Mouse (Mus musculus) limb, embryonic 15.5 days (tissue): ENCODE measurements around the gene Dpp6. TPM values are rescaled to one million over a fixed set of nuclear protein-coding genes. Genes with fewer than 3 reads are reported as not detected.

ENCODE experiments used
- ATAC-seq: fragments of 200-750 bp; cut with Nextera tagmentation; 2 replicates; pipeline ENCODE4 v1.8.0; 2017; ENCODE audit warnings: low read depth, moderate TSS enrichment; ENCODE audit not compliant: insufficient number of reproducible peaks, low FRiP score, low TSS enrichment
- H3K27ac ChIP-seq: fragments of 300-500 bp; sonication (generic); 2 replicates; pipeline ENCODE4 v1.5.1; 2015; ENCODE audit warnings: moderate library complexity, mild to moderate bottlenecking, inconsistent platforms
- H3K27me3 ChIP-seq: fragments of 300-500 bp; sonication (generic); 2 replicates; pipeline ENCODE4 v1.6.1; 2015; ENCODE audit warnings: inconsistent platforms
- H3K36me3 ChIP-seq: fragments of 300-500 bp; sonication (generic); 2 replicates; pipeline ENCODE4 v1.6.1; 2015; ENCODE audit warnings: inconsistent platforms
- H3K4me1 ChIP-seq: fragments of 300-500 bp; sonication (generic); 2 replicates; pipeline ENCODE4 v1.6.1; 2015; ENCODE audit warnings: inconsistent platforms
- H3K4me2 ChIP-seq: fragments of 300-500 bp; sonication (generic); 2 replicates; pipeline ENCODE4 v1.6.1; 2015; ENCODE audit warnings: mild to moderate bottlenecking, inconsistent platforms
- H3K4me3 ChIP-seq: fragments of 300-500 bp; sonication (generic); 2 replicates; pipeline ENCODE4 v1.5.1; 2015; ENCODE audit warnings: mild to moderate bottlenecking, inconsistent platforms
- H3K9ac ChIP-seq: fragments of 300-500 bp; sonication (generic); 2 replicates; pipeline ENCODE4 v1.6.1; 2015; ENCODE audit warnings: inconsistent platforms
- H3K9me3 ChIP-seq: fragments of 300-500 bp; sonication (generic); 2 replicates; pipeline ENCODE4 v1.6.1; 2016; ENCODE audit warnings: inconsistent platforms
- WGBS: fragments of 180-500 bp; shearing (Covaris S2); methylation state at CpG from one replicate; pipeline ENCODE4 v1.1.7; 2015; 5-methylcytosine and 5-hydroxymethylcytosine counted together
- polyA plus RNA-seq: library from polyadenylated mRNA; unstranded; fragments of >200 nt; fragmentation: Nextera tagmentation; extraction: Ambion mirVana; gene quantifications from 2 replicates; pipeline ENCODE4 v1.2.1, GENCODE M21; 2015

Dpp6 gene
- polyA plus RNA-seq, 1 experiment from 2014 or later: 1.9 TPM

GRCm38 (mm10) chr5:27271336-27271735 is 454.3 kb downstream of the Dpp6 start:
- Histone ChIP-seq H3K27ac (no peak overlapping the region), H3K36me3 (no peaks in the 10 kb centered on the region), H3K9ac (no peak overlapping the region), H3K4me2 (no peak overlapping the region), H3K4me1 (no peaks in the 10 kb centered on the region), H3K4me3 (no peak overlapping the region), H3K27me3 (no peaks in the 10 kb centered on the region), H3K9me3 (no peaks in the 10 kb centered on the region)
- ATAC-seq: no peak
- 74% methylated on average over 4 of the region's 4 CpGs for WGBS

- ATAC-seq: no peak; the same call in 1 of the 2 replicates
- WGBS: 72% methylated on average over 8 of the region's 8 CpGs
- H3K27ac ChIP-seq: no peak overlapping the region
Observed at GRCm38 (mm10) chr5:27274781-27275395, 457.9 kb downstream of the Dpp6 start.

DNA sequence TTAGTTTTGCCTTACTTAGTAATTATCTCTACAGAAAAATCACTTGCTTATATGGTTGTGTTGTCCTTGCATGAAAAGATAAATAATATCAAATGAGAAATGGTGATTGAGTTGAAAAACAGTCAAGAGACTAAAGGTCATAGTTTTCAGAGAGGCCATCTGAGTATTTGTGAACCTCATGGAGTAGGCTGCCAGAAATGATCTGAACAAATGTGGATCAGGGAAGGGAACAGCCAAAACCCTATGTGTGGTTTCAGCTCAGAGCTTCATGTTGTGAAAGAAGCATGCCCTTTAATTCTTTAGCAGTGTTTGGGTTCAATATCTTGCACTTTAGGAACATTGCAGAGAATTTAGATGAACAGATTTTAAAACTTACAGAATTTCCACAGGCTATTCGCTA is 458.9 kb downstream of the Dpp6 start:
- Histone ChIP-seq H3K27me3 (no peaks in the 10 kb centered on the region), H3K4me1 (no peaks in the 10 kb centered on the region), H3K36me3 (no peaks in the 10 kb centered on the region), H3K9me3 (no peaks in the 10 kb centered on the region), H3K27ac (no peak overlapping the region), H3K4me3 (no peak overlapping the region), H3K9ac (no peak overlapping the region), H3K4me2 (no peak overlapping the region)
- 81% methylated on average over 1 of the region's 1 CpGs for WGBS
- no peak for ATAC-seq

More at GRCm38 (mm10) chr5:27274781-27275395, 457.9 kb downstream of the Dpp6 start:
- H3K4me2 ChIP-seq: no peak overlapping the region
- H3K4me1 ChIP-seq: no peaks in the 10 kb centered on the region
- H3K9ac ChIP-seq: no peak overlapping the region
- no peaks in the 10 kb centered on the region for H3K9me3 ChIP-seq
- no peak overlapping the region for H3K4me3 ChIP-seq
- no peaks in the 10 kb centered on the region for H3K27me3 ChIP-seq
- H3K36me3 ChIP-seq: no peaks in the 10 kb centered on the region

DNA sequence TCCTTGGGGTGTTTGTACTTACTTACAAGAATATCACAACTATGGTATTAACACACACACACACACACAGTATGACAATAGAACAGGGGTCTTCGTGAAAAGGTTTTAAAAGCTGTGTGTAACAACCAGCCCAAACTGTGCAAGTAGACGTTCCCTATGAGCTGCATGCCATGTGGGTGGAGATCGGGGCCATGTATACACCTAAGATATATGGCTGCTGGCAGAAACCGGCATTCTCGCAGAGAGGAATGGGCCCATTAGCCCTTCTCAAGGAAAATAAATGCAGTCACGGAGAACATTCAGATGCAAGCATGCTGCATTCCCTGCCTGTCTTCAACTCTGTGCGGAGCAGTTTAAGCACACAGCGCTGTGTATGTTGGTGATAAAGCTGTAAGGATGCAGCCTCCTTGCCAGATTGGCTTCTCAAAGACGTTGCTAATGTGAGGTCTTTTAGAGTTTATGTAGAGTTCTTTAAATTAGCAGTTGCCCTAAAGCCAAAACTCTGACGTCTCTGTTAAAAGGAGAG is 461.2 kb downstream of the Dpp6 start:
- Histone ChIP-seq H3K9me3 (no peaks in the 10 kb centered on the region), H3K9ac (no peak overlapping the region), H3K4me1 (no peaks in the 10 kb centered on the region), H3K27ac (no peak overlapping the region), H3K27me3 (no peaks in the 10 kb centered on the region), H3K4me3 (no peak overlapping the region), H3K4me2 (no peak overlapping the region), H3K36me3 (no peaks in the 10 kb centered on the region)
- 63% methylated on average over 10 of the region's 10 CpGs for WGBS
- no peak for ATAC-seq

GRCm38 (mm10) chr5:27286876-27287275 is 469.9 kb downstream of the Dpp6 start:
- Histone ChIP-seq H3K9me3 (no peaks in the 10 kb centered on the region), H3K9ac (no peak overlapping the region), H3K4me1 (no peaks in the 10 kb centered on the region), H3K27me3 (no peaks in the 10 kb centered on the region), H3K4me2 (no peak overlapping the region), H3K36me3 (no peaks in the 10 kb centered on the region), H3K4me3 (no peak overlapping the region), H3K27ac (no peak overlapping the region)
- 59% methylated on average over 4 of the region's 4 CpGs for WGBS
- no peak for ATAC-seq

GRCm38 (mm10) chr5:27291378-27291777 is 474.4 kb downstream of the Dpp6 start:
- Histone ChIP-seq H3K9ac (no peak overlapping the region), H3K27ac (no peak overlapping the region), H3K4me2 (no peak overlapping the region), H3K4me3 (no peak overlapping the region), H3K4me1 (no peaks in the 10 kb centered on the region), H3K27me3 (no peaks in the 10 kb centered on the region), H3K36me3 (no peaks in the 10 kb centered on the region), H3K9me3 (no peaks in the 10 kb centered on the region)
- WGBS: 82% methylated on average over 8 of the region's 8 CpGs
- no peak for ATAC-seq

DNA sequence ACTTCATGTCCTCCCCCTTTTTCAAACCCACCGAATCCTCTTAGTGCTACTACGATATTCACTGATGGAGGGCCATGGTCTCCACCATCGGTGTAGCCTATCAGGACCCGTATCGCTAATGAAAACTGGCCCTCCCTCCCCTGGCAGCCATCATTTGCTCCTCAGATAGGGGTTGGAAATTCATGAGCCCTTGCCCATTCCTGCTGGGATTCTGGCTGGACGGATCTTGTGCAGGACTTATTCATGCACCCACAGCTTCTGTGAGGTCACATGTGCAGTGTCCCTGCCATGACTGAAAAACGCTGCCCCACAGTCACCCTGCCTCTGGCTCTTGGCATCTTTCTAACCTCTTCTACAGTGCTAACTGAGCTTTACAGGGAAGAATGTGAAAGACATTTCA is 475.2 kb downstream of the Dpp6 start:
- H3K9me3 ChIP-seq: no peaks in the 10 kb centered on the region

DNA sequence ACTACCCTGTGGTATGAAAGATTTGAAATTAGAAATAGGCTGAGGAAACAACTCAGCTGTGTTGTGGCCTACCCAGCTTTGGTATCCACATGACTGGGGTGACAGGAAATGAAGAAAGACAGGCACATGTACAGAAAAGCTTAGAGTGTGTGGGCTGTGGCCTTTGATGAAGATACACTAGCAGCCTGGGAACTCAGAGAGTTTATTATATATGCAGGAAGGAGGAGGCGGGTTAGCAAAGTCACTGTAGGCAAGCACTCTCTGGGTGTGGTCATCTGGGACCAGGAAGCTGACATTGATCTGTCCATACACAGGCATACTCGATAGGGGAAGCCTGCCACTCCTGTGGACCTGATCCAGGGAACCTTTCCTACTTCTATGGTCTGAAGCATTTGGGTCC is 487.1 kb downstream of the Dpp6 start:
- Histone ChIP-seq H3K4me2 (no peak overlapping the region), H3K27ac (no peak overlapping the region), H3K27me3 (no peaks in the 10 kb centered on the region), H3K4me1 (no peaks in the 10 kb centered on the region), H3K9me3 (no peaks in the 10 kb centered on the region), H3K36me3 (no peaks in the 10 kb centered on the region), H3K9ac (no peak overlapping the region), H3K4me3 (no peak overlapping the region)
- WGBS: 75% methylated on average over 2 of the region's 2 CpGs
- ATAC-seq: no peak

More for the DNA sequence above, 475.2 kb downstream of the Dpp6 start:
- no peaks in the 10 kb centered on the region for H3K4me1 ChIP-seq
- no peak overlapping the region for H3K9ac ChIP-seq
- H3K4me3 ChIP-seq: no peak overlapping the region
- no peaks in the 10 kb centered on the region for H3K27me3 ChIP-seq
- H3K36me3 ChIP-seq: no peaks in the 10 kb centered on the region
- no peak overlapping the region for H3K4me2 ChIP-seq
- 89% methylated on average over 7 of the region's 7 CpGs for WGBS
- ATAC-seq: no peak
- H3K27ac ChIP-seq: no peak overlapping the region

DNA sequence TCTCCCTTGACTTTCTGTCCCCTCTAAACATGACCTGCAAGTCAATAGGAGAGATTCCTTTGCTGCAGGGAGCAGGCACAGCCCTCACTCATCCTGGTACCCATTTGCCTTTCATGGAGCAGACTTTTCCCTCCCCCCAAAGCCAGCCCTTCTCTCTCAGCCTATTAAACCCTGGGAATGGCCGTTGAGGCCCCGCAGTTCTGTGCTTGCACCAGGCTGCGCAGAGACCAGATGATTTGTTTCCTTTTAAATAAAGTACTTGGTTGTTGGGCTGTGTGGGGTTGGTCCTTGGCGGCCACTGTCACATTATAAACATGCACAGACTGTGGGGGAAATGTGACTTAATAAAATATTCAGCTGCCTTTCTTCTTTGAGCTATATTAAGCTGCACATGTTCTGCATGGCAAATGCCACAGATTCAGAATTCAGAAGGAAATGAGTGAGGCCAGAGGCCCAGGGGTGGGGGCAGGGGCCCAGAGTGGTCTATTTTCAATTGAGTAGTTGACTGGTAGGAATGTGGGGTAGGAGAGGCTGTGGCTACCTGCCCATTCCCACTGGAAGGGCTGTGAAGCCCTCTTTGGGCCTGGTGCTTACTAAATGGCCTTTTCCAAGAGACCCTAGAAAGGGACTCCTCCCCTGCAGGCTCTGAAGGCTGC is 489.6 kb downstream of the Dpp6 start:
- WGBS: 25% methylated on average over 4 of the region's 4 CpGs
- Histone ChIP-seq H3K9ac (no peak overlapping the region), H3K9me3 (no peaks in the 10 kb centered on the region), H3K36me3 (no peaks in the 10 kb centered on the region), H3K4me3 (no peak overlapping the region), H3K4me1 (no peaks in the 10 kb centered on the region), H3K27me3 (no peaks in the 10 kb centered on the region), H3K27ac (no peak overlapping the region), H3K4me2 (no peak overlapping the region)
- peak; percentile 74 for ATAC-seq

GRCm38 (mm10) chr5:27310217-27310616 is 493.2 kb downstream of the Dpp6 start:
- H3K4me1 ChIP-seq: no peaks in the 10 kb centered on the region
- H3K4me3 ChIP-seq: no peak overlapping the region
- H3K27me3 ChIP-seq: no peaks in the 10 kb centered on the region
- no peak overlapping the region for H3K4me2 ChIP-seq
- 65% methylated on average over 2 of the region's 2 CpGs for WGBS
- ATAC-seq: no peak
- no peak overlapping the region for H3K9ac ChIP-seq
- no peaks in the 10 kb centered on the region for H3K36me3 ChIP-seq
- no peak overlapping the region for H3K27ac ChIP-seq
- H3K9me3 ChIP-seq: no peaks in the 10 kb centered on the region

DNA sequence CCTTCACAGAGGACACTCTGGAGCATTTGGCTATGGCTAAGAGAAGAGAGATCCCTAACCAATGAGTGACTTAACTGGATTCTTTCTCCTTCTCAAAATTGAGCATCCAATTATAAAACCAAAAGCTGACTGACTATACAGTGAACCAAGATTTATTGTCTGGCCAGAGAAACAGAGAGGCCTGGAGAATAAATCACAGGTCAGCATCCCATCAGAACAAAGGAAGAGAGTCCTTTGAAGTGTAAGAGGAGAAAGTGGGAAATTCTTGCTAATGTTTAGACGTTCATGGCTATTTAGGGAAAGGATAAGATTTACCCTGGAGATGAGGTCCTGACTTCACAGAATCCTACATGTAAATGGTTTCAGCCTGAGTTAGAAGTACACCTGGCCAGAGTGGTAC is 499.7 kb downstream of the Dpp6 start:
- H3K4me1 ChIP-seq: no peaks in the 10 kb centered on the region
- H3K4me2 ChIP-seq: no peak overlapping the region
- H3K9me3 ChIP-seq: no peaks in the 10 kb centered on the region
- H3K36me3 ChIP-seq: no peaks in the 10 kb centered on the region
- WGBS: 2% methylated on average over 1 of the region's 1 CpGs
- no peak for ATAC-seq
- H3K27me3 ChIP-seq: no peaks in the 10 kb centered on the region
- no peak overlapping the region for H3K27ac ChIP-seq
- H3K9ac ChIP-seq: no peak overlapping the region
- no peak overlapping the region for H3K4me3 ChIP-seq

DNA sequence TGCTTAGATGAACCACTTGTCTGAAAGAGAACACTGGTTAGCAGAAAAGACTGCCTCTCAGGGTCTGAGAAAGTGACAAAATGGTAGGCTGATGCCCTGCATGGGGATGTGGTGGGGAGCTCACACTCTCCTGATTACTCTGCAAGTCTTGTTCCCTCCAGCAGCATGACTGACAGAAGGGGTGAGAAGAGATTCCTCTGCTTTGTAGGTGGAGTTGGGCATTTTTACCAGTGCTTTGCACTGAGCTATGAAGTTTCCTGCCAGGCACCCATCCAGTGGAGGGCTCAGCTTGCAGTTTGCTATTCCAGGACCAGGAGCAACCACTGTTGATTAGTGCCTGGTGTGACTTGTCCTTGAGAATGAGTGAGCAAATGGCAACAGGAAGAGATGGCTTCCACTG is 500.3 kb downstream of the Dpp6 start:
- Histone ChIP-seq H3K9ac (no peak overlapping the region), H3K9me3 (no peaks in the 10 kb centered on the region)

More for the DNA sequence above, 500.3 kb downstream of the Dpp6 start:
- no peak overlapping the region for H3K4me3 ChIP-seq
- no peaks in the 10 kb centered on the region for H3K4me1 ChIP-seq
- H3K27me3 ChIP-seq: no peaks in the 10 kb centered on the region
- no peak overlapping the region for H3K27ac ChIP-seq
- no peak for ATAC-seq
- no peaks in the 10 kb centered on the region for H3K36me3 ChIP-seq
- no peak overlapping the region for H3K4me2 ChIP-seq
